Mouse (Mus musculus) megakaryocyte, adult 5-6 weeks (primary cell): ENCODE results near the gene A930002H24Rik. TPM values are rescaled to one million over a fixed set of nuclear protein-coding genes. Genes with fewer than 3 reads are reported as not detected.

Experiments
- ATAC-seq: 2 replicates; pipeline ENCODE4 v1.8.0; 2016; ENCODE audit warnings: mild to moderate bottlenecking, inconsistent platforms; ENCODE audit not compliant: poor library complexity, severe bottlenecking
- total RNA-seq, 2 experiments: library from RNA; stranded (forward) in 1 of 2; stranded (reverse) in 1 of 2; fragments of 153-499, 151-499 nt in 1 of 2; fragments of 221-1000, 200-1000 nt in 1 of 2; gene quantifications; 2 replicates each; pipeline versions ENCODE4 v1.2.3 to v1.2.4; 2015 to 2017

The A930002H24Rik gene
- total RNA-seq, 2 experiments from 2014 or later, result 1.7 TPM; not detected in 1

GRCm38 (mm10) chr17:63836641-63837040, 26.9 kb downstream of the A930002H24Rik start:
- no peak for ATAC-seq

- ATAC-seq, result no peak
Measured at GRCm38 (mm10) chr17:63836223-63836622, 27.4 kb downstream of the A930002H24Rik start.

- ATAC-seq, result no peak
Measured at GRCm38 (mm10) chr17:63831550-63831949, 32.0 kb downstream of the A930002H24Rik start.

GRCm38 (mm10) chr17:63828561-63829332, 34.8 kb downstream of the A930002H24Rik start:
- no peak for ATAC-seq

- peak; percentile 92 for ATAC-seq
Measured at GRCm38 (mm10) chr17:63826767-63827166, 36.8 kb downstream of the A930002H24Rik start.

- no peak for ATAC-seq
Measured at GRCm38 (mm10) chr17:63826196-63826595, 37.4 kb downstream of the A930002H24Rik start.

- no peak for ATAC-seq
Measured at GRCm38 (mm10) chr17:63824141-63824540, 39.5 kb downstream of the A930002H24Rik start.

GRCm38 (mm10) chr17:63818444-63819027, 45.1 kb downstream of the A930002H24Rik start:
- peak; percentile 61 for ATAC-seq

GRCm38 (mm10) chr17:63813552-63813951, 50.0 kb downstream of the A930002H24Rik start:
- no peak for ATAC-seq

Other genes with a start within 250 kb of the A930002H24Rik start
- gene Fer, start 729 bp downstream of the A930002H24Rik start, total RNA-seq (2015), result 4.7 and 7.8 TPM in 2 replicates
- gene Fer, start 729 bp downstream of the A930002H24Rik start, total RNA-seq (2017), result 4.7 and 7.1 TPM in 2 replicates